Mouse (Mus musculus) embryonic facial prominence, embryonic 12.5 days (tissue): ENCODE data around the gene Mmp24. TPM values are rescaled to one million over a fixed set of nuclear protein-coding genes. Genes with fewer than 3 reads are reported as not detected.

Experiments
- ATAC-seq: fragments of 200-750 bp; cut with Nextera tagmentation; 2 replicates; pipeline ENCODE4 v1.8.0; 2017; ENCODE audit not compliant: insufficient number of reproducible peaks, insufficient read depth, low FRiP score, low TSS enrichment
- H3K27ac ChIP-seq: fragments of 300-500 bp; sonication (generic); 2 replicates; pipeline ENCODE4 v1.5.1; 2016; ENCODE audit warnings: mild to moderate bottlenecking
- H3K27me3 ChIP-seq: fragments of 300-500 bp; sonication (generic); 2 replicates; pipeline ENCODE4 v1.6.1; 2016; ENCODE audit warnings: mild to moderate bottlenecking, moderate library complexity
- H3K36me3 ChIP-seq: fragments of 300-500 bp; sonication (generic); 2 replicates; pipeline ENCODE4 v1.6.1; 2016; ENCODE audit warnings: mild to moderate bottlenecking
- H3K4me1 ChIP-seq: fragments of 300-500 bp; sonication (generic); 2 replicates; pipeline ENCODE4 v1.6.1; 2016
- H3K4me2 ChIP-seq: fragments of 300-500 bp; sonication (generic); replicated peaks from 2 replicates; pipeline ENCODE4 v1.6.1; 2016; ENCODE audit warnings: mild to moderate bottlenecking, moderate library complexity
- H3K4me3 ChIP-seq: fragments of 300-500 bp; sonication (generic); 2 replicates; pipeline ENCODE4 v1.5.1; 2016; ENCODE audit warnings: mild to moderate bottlenecking
- H3K9ac ChIP-seq: fragments of 300-500 bp; sonication (generic); 2 replicates; pipeline ENCODE4 v1.6.1; 2016; ENCODE audit warnings: mild to moderate bottlenecking, moderate library complexity
- H3K9me3 ChIP-seq: fragments of 300-500 bp; sonication (generic); 2 replicates; pipeline ENCODE4 v1.6.1; 2016; ENCODE audit warnings: mild to moderate bottlenecking, moderate library complexity
- WGBS: fragments of 180-500 bp; shearing (Covaris S2); methylation state at CpG from one replicate; pipeline ENCODE4 v1.1.7; 2016; 5-methylcytosine and 5-hydroxymethylcytosine counted together
- polyA plus RNA-seq: library from polyadenylated mRNA; unstranded; fragments of >200 nt; fragmentation: Nextera tagmentation; extraction: Ambion mirVana; gene quantifications from 2 replicates; pipeline ENCODE4 v1.2.1, GENCODE M21; 2016

Gene Mmp24
- polyA plus RNA-seq, 1 experiment from 2014 or later = 0.61 TPM

DNA sequence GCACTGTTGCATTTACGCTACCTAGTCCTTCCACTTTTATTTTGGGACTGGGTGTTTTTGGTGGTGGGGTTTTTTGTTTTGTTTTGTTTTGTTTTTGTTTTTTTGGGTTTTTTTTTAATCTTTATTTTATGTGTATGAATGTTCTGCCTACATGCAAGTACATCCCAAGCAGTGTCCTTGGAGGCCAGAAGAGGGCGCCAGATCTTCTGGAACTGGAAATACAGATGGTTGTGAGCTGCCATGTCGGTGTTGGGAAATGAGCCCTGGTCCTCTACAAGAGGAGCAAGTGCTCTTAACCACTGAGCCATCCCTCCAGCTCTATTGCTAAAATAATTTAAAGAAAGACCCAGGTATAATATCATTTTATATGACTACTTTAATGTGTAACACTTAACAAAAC, 27.6 kb downstream of the Mmp24 start:
- no peak overlapping the region for H3K9ac ChIP-seq
- no peak for ATAC-seq
- 54% methylated on average over 3 of the region's 3 CpGs for WGBS

DNA sequence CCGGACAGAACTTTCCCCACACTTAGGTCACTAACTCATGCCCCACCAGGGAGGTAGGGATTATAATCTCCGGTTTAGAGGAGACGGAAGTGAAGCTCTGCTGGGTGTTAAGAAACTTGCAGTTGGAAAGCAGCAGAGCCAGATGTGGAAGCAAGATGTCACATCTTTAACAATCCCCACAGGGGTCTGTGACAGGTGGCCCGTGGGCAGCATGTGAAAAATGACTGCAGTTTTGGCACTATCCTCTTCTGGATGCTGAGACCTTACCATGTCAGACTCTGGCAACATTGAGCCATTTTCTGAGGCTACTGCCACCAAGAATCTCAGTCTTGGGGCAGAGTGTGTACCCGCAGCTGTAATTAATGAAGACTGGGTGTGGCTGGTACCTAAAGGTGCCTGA, 28.9 kb downstream of the Mmp24 start:
- H3K27me3 ChIP-seq = 0 out of 2 replicates have a peak, but pooled peaks cover 4% of the 10 kb centered on the region
- H3K9me3 ChIP-seq = no peaks in the 10 kb centered on the region
- H3K36me3 ChIP-seq = no peaks in the 10 kb centered on the region
- no peak overlapping the region for H3K9ac ChIP-seq
- H3K4me3 ChIP-seq = no peak overlapping the region
- no peak overlapping the region for H3K27ac ChIP-seq
- H3K4me2 ChIP-seq = no peak overlapping the region
- H3K4me1 ChIP-seq = no peaks in the 10 kb centered on the region
- WGBS = 78% methylated on average over 5 of the region's 5 CpGs
- ATAC-seq = no peak

More for the DNA sequence above, 27.6 kb downstream of the Mmp24 start:
- Histone ChIP-seq H3K9me3 (no peaks in the 10 kb centered on the region), H3K27ac (no peak overlapping the region), H3K36me3 (no peaks in the 10 kb centered on the region), H3K27me3 (0 out of 2 replicates have a peak, but pooled peaks cover 7% of the 10 kb centered on the region), H3K4me1 (no peaks in the 10 kb centered on the region), H3K4me3 (no peak overlapping the region), H3K4me2 (no peak overlapping the region)

DNA sequence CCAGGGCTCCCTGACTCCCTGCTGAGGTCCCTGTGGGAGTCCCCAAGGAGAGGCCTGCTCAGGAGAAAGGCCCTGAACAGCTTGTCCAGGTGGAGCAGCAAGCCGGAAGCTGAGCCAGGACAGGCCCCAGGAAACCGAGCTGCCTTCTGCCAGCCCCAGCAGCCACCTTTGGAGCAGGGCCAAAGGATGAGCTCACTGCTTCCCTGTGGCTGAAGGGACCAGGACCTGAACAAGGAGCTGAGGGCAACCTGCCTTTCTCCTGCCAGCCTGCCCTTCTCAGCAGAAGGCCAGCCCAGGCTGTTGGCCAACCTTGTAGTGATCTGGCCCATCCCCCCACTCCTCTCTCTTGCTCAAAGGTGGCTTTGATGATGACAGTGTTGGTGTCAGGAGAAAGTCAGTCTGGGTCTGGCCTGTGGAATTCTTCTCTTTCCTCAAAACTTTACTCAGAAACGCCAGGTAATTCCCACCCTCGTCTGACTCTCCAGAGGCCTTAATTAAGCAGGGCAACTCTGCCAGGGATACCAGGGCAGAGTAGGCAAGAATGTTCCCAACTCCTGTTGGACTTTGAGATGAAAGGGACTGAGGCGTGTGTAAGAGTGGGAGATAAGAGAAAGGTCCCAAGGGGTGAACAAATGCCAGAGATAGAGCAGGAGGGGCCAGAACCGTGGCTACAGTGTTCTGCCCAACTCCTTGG, 30.2 kb downstream of the Mmp24 start:
- Histone ChIP-seq H3K4me1 (no peaks in the 10 kb centered on the region), H3K36me3 (no peaks in the 10 kb centered on the region), H3K27me3 (0 out of 2 replicates have a peak, but pooled peaks cover 4% of the 10 kb centered on the region), H3K9me3 (no peaks in the 10 kb centered on the region), H3K27ac (no peak overlapping the region), H3K4me2 (no peak overlapping the region), H3K4me3 (no peak overlapping the region), H3K9ac (no peak overlapping the region)
- 54% methylated on average over 6 of the region's 6 CpGs for WGBS
- ATAC-seq = no peak

DNA sequence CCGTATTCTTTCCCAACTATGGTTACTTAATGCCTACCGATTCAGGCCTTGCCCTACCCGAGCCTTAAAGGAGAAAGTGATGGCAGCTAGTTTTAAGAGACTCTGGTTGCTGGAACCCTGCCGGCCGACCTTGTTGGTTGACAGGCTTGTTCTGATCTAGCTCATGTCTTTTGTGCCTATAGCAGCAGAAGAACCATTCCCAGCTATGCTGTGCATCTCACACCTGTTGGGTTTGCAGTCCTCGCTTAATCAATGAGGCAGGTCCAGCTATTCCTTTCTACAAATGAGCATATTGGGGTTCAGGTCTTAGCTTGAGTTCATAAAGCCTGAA, 30.7 kb downstream of the Mmp24 start:
- WGBS = 83% methylated on average over 6 of the region's 6 CpGs
- no peaks in the 10 kb centered on the region for H3K36me3 ChIP-seq
- ATAC-seq = no peak
- H3K27me3 ChIP-seq = 0 out of 2 replicates have a peak, but pooled peaks cover 4% of the 10 kb centered on the region
- H3K4me2 ChIP-seq = no peak overlapping the region
- H3K4me1 ChIP-seq = no peaks in the 10 kb centered on the region
- no peak overlapping the region for H3K27ac ChIP-seq
- no peaks in the 10 kb centered on the region for H3K9me3 ChIP-seq
- H3K4me3 ChIP-seq = no peak overlapping the region
- no peak overlapping the region for H3K9ac ChIP-seq

DNA sequence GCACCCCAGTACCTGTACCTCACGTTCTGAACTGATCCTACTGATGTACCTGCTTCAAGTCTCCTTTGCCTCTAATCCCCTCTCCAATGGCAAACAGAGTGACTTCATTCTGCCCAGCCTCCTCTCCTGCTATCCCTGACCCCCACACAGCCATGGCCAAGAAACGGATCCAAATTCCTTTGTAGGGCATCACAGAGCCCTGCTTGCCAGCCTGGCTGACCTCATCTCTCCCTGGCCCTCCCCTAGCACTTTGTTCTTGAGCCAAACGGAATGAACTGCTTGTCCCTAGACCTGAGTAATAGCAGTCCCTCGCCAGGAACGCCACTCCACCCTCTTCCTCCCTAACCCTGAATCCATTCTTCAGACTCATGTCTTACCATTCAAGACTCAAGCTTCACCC, 31.4 kb downstream of the Mmp24 start:
- ATAC-seq = no peak
- 71% methylated on average over 5 of the region's 5 CpGs for WGBS

DNA sequence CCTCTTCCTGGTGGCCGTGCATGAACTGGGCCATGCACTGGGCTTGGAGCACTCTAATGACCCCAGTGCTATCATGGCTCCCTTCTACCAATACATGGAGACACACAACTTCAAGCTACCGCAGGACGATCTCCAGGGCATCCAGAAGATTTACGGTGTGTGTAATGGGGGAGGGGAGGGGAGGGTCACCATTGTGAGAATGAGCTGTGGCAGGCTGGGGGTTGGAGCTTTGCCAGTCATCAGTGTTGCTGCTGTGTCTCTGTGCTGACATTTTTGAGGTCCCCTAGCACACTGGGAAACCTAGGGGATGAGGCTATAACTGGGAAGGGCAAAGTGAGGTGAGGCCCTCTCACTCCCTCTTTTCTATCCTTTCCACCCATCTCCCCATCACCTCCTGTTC, 32.3 kb downstream of the Mmp24 start:
- 86% methylated on average over 4 of the region's 4 CpGs for WGBS
- Histone ChIP-seq H3K4me1 (no peaks in the 10 kb centered on the region), H3K4me3 (no peak overlapping the region), H3K27me3 (0 out of 2 replicates have a peak, but pooled peaks cover 4% of the 10 kb centered on the region), H3K36me3 (no peaks in the 10 kb centered on the region), H3K27ac (no peak overlapping the region), H3K4me2 (no peak overlapping the region), H3K9ac (no peak overlapping the region), H3K9me3 (no peaks in the 10 kb centered on the region)
- no peak for ATAC-seq

More for the DNA sequence above, 31.4 kb downstream of the Mmp24 start:
- no peak overlapping the region for H3K9ac ChIP-seq
- 0 out of 2 replicates have a peak, but pooled peaks cover 4% of the 10 kb centered on the region for H3K27me3 ChIP-seq
- no peak overlapping the region for H3K27ac ChIP-seq
- no peaks in the 10 kb centered on the region for H3K4me1 ChIP-seq
- no peak overlapping the region for H3K4me2 ChIP-seq
- H3K9me3 ChIP-seq = no peaks in the 10 kb centered on the region
- no peak overlapping the region for H3K4me3 ChIP-seq
- H3K36me3 ChIP-seq = no peaks in the 10 kb centered on the region

DNA sequence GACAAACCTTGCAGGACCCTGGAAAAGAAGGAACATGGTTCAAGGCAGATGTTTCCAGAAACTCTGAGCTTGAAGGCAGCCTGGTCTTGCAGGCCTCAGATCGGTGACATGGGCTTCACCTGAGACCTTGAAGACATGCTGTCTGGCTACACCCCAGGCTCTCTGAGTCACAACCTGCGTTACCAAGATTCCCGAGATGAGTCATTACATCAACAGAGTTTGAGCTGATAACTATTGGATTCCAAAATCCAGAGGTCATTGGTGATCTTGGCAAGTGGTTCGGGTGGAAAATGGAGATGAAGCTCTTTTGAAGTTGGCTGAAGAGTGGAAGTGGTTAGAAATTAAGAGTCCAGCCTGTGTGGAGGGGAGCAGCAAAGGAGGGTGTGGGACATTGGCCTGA, 34.5 kb downstream of the Mmp24 start:
- Histone ChIP-seq H3K9ac (no peak overlapping the region), H3K4me3 (no peak overlapping the region)
- WGBS = 85% methylated on average over 4 of the region's 4 CpGs

DNA sequence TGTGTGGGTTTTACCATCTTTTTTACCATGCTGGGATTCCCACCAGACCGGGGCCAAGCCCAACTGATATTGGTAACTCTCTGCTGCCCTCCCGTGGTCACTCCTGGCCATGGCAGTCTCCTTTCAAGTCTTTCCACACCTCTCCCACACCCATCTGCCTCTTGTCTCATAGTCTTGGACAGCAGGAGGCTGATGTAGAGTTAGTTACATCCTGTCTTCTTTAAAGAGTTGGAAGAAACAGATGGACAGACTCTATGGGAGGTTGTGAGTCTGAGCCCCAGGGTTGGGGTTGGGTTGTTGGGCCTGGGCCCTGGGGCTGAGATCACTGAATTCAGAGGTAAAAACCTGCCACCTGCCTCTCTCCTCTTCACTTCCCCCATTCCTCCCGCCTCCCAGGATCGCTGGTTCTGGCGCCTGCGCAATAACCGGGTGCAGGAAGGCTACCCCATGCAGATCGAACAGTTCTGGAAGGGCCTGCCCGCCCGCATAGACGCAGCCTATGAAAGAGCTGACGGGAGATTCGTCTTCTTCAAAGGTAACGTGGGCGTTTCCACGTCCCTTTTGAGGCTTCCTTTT, 36.8 kb downstream of the Mmp24 start:
- 43% methylated on average over 16 of the region's 16 CpGs for WGBS
- H3K9me3 ChIP-seq = no peaks in the 10 kb centered on the region
- H3K4me1 ChIP-seq = no peaks in the 10 kb centered on the region
- H3K9ac ChIP-seq = no peak overlapping the region
- ATAC-seq = no peak
- H3K36me3 ChIP-seq = no peaks in the 10 kb centered on the region
- no peaks in the 10 kb centered on the region for H3K27me3 ChIP-seq
- H3K4me2 ChIP-seq = no peak overlapping the region
- no peak overlapping the region for H3K27ac ChIP-seq
- H3K4me3 ChIP-seq = no peak overlapping the region

More for the DNA sequence above, 34.5 kb downstream of the Mmp24 start:
- ATAC-seq = no peak
- Histone ChIP-seq H3K27ac (no peak overlapping the region), H3K9me3 (no peaks in the 10 kb centered on the region), H3K4me2 (no peak overlapping the region), H3K36me3 (no peaks in the 10 kb centered on the region), H3K4me1 (no peaks in the 10 kb centered on the region), H3K27me3 (0 out of 2 replicates have a peak, but pooled peaks cover 4% of the 10 kb centered on the region)

DNA sequence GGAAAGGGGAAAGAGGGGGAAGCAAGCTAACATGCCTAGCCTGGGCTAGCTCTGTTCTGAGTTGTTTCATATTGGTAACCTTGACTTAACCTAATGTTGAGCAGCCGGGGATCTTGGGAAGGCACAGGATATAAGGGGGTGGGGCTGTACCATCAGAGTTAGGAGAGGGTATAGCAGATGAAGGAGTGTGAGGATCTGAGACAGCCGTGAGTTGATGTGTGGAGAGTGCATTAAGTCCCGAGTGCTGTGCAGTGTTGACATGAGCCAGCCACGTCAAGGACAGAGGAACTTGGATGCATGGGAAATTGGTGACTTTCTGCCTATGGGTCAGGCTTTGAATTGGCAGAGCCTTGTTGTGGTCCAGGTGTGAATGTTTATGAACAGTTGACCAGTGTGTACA, 37.5 kb downstream of the Mmp24 start:
- Histone ChIP-seq H3K36me3 (no peaks in the 10 kb centered on the region), H3K9me3 (no peaks in the 10 kb centered on the region), H3K4me3 (no peak overlapping the region), H3K4me1 (no peaks in the 10 kb centered on the region), H3K27ac (no peak overlapping the region), H3K27me3 (no peaks in the 10 kb centered on the region), H3K4me2 (no peak overlapping the region), H3K9ac (no peak overlapping the region)
- no peak for ATAC-seq
- whole genome bisulfite sequencing = 74% methylated on average over 4 of the region's 4 CpGs

DNA sequence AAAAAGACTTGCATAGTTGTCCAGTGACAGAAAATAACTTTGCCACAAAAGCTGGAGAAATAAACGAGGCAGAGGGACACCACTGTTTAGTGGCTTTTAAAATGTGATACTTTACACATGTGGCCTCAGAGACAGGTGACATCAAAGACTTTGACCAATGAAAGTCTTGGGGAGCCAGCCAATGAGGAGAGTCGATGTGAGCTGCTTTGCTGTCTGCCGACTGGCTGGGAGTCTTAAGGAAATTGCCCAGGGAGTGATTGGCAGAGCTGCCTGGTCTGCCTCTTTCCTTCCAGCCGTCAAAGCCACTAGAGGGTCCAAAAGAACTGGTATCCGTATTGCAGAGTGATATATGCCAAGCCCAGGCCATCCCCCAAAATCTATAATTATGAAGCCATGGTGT, 39.7 kb downstream of the Mmp24 start:
- ATAC-seq = no peak
- no peak overlapping the region for H3K4me3 ChIP-seq
- no peaks in the 10 kb centered on the region for H3K9me3 ChIP-seq
- WGBS = 29% methylated on average over 5 of the region's 5 CpGs
- no peak overlapping the region for H3K27ac ChIP-seq
- no peaks in the 10 kb centered on the region for H3K27me3 ChIP-seq
- no peak overlapping the region for H3K9ac ChIP-seq
- H3K4me1 ChIP-seq = peaks cover 11% of the 10 kb centered on the region; the same call in 1 of the 2 replicates
- H3K36me3 ChIP-seq = peaks cover 5% of the 10 kb centered on the region
- H3K4me2 ChIP-seq = no peak overlapping the region

DNA sequence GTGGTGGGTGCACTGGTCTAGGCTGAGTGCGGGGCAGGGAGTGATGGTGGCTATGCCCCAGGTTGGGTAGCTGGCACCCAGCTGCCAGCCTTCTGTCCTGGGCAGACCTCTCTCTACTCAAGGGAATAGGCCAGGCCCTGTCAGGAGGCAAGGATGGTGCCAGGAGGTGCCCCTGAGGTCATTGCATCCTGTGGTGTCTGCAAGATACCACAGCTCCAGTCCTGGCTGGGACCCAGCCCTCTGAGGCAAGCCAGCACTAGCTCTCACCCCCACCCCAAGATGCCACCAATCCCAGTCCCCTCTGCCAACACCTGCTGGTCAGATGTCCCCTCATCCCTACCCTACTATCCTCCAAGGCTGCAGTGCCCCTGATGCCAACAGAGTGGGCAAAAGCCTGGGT, 41.0 kb downstream of the Mmp24 start:
- Histone ChIP-seq H3K27ac (no peak overlapping the region), H3K9me3 (no peaks in the 10 kb centered on the region), H3K27me3 (no peaks in the 10 kb centered on the region), H3K4me1 (peaks cover 11% of the 10 kb centered on the region; the same call in 1 of the 2 replicates), H3K4me3 (no peak overlapping the region), H3K9ac (no peak overlapping the region), H3K36me3 (peaks cover 17% of the 10 kb centered on the region), H3K4me2 (no peak overlapping the region)
- 100% methylated on average over 1 of the region's 1 CpGs for WGBS
- no peak for ATAC-seq
